Mouse (Mus musculus): ENCODE measurements around the gene Inpp5b. TPM values are rescaled to one million over a fixed set of nuclear protein-coding genes. Genes with fewer than 3 reads are reported as not detected.

Gene Inpp5b
- total and polyA plus RNA-seq, 2 experiments from 2014 or later: 14.3 to 20.5 TPM

GRCm38 (mm10) chr4:124699791-124700190 lies 41.9 kb upstream of the Inpp5b start:
- 10% methylated on average over 6 of the region's 6 CpGs for WGBS

DNA sequence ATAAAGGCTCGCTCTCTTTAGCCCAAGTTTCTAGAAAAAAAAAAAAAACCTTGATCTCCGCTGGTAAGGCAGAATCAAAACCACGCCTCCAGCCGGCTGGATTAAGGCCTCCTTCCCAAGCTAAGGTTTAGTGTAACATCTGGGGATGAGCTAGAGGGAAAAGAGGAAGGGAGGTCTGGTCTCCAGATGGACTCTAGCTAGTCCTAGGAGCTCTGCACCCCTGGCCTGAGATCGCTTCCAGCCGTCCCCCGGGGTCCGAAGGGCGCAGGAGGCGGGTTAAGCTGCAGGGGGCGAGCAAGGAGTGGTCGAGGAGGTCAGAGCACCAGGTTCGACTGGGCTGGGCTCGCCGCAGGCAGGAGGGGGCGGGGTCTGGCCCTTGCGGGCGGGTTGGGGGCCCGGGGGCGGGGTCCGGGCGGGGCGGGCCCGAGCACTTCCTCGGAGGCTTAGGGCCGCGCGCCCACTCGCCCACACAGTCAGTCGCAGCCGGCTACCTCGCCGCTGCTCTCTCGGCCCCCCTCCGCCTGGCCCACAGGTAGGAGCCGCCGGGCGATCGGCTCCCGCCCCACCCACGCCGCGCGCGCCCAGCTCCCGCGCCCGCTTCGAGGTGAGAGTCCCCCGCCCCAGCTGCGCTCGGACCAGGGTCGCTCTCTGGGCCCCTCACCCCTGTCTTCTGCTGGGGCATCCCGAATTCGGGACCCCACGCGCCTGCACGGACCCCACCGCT lies 41.2 kb upstream of the Inpp5b start, which contains the start of gene Fhl3:
Gene Fhl3 (plus strand): TSS at position 454 of the 724 bp plus-strand sequence.
- H3K4me3 ChIP-seq (ENCODE audit: low read depth, low read length): peak within 1 kb of the TSS; percentile 61
- DNase-seq (ENCODE audit: low spot score): no peak
- H3K4me2 ChIP-seq (ENCODE audit: low read depth, low read length, poor library complexity, severe bottlenecking): peak within 1 kb of the TSS; percentile 100
- H3K9ac ChIP-seq (replicated peaks; ENCODE audit: low read length, poor library complexity, severe bottlenecking): peak within 1 kb of the TSS; percentile 60
- H3K9me3 ChIP-seq (ENCODE audit: low read length): no peaks in the 10 kb centered on the region
- ATAC-seq (ENCODE audit: low FRiP score): peak; percentile 32; the same call in 1 of the 2 replicates
- H3K27me3 ChIP-seq (ENCODE audit: insufficient read depth, low read length): no peaks in the 10 kb centered on the region
- 0 out of 2 replicates have a peak, but pooled peaks have one; percentile 3 for TF ChIP-seq CTCF (IDR thresholded peaks at IDR 0.05)
- WGBS: under 1% methylated on average over 52 of the region's 59 CpGs
- no peaks in the 10 kb centered on the region for H3K36me3 ChIP-seq (ENCODE audit: insufficient read depth, low read length)
- peaks cover 4% of the 10 kb centered on the region; the same call in 1 of the 2 replicates for H3K4me1 ChIP-seq (ENCODE audit: insufficient read depth, low read length)
- no peak within 1 kb of the TSS for H3K27ac ChIP-seq (ENCODE audit: low read depth, low read length)

More at GRCm38 (mm10) chr4:124699791-124700190, 41.9 kb upstream of the Inpp5b start:
- peak overlapping the region; percentile 61; the same call in 1 of the 2 replicates for H3K4me3 ChIP-seq (ENCODE audit: low read depth, low read length)
- peaks cover 4% of the 10 kb centered on the region; the same call in 1 of the 2 replicates for H3K4me1 ChIP-seq (ENCODE audit: insufficient read depth, low read length)
- H3K27ac ChIP-seq (ENCODE audit: low read depth, low read length): no peak overlapping the region
- DNase-seq (ENCODE audit: low spot score) (no peak), ATAC-seq (ENCODE audit: low FRiP score) (no peak)
- no peak overlapping the region for H3K9ac ChIP-seq (replicated peaks; ENCODE audit: low read length, poor library complexity, severe bottlenecking)
- peaks cover 4% of the 10 kb centered on the region; the same call in 1 of the 2 replicates for H3K27me3 ChIP-seq (ENCODE audit: insufficient read depth, low read length)
- H3K4me2 ChIP-seq (ENCODE audit: low read depth, low read length, poor library complexity, severe bottlenecking): peak overlapping the region; percentile 100; the same call in 1 of the 2 replicates
- no peaks in the 10 kb centered on the region for H3K9me3 ChIP-seq (ENCODE audit: low read length)
- TF ChIP-seq CTCF (IDR thresholded peaks at IDR 0.05): no peak
- H3K36me3 ChIP-seq (ENCODE audit: insufficient read depth, low read length): no peaks in the 10 kb centered on the region

GRCm38 (mm10) chr4:124701052-124701845 lies 40.4 kb upstream of the Inpp5b start:
- ATAC-seq (ENCODE audit: low FRiP score): peak; percentile 29; the same call in 1 of the 2 replicates
- H3K9me3 ChIP-seq (ENCODE audit: low read length): no peaks in the 10 kb centered on the region
- H3K9ac ChIP-seq (replicated peaks; ENCODE audit: low read length, poor library complexity, severe bottlenecking): peak overlapping the region; percentile 60
- H3K4me2 ChIP-seq (ENCODE audit: low read depth, low read length, poor library complexity, severe bottlenecking): peak overlapping the region; percentile 100
- H3K36me3 ChIP-seq (ENCODE audit: insufficient read depth, low read length): no peaks in the 10 kb centered on the region
- H3K27ac ChIP-seq (ENCODE audit: low read depth, low read length): no peak overlapping the region
- WGBS: 3% methylated on average over 22 of the region's 22 CpGs
- peak; percentile 46 for DNase-seq (ENCODE audit: low spot score)
- no peaks in the 10 kb centered on the region for H3K27me3 ChIP-seq (ENCODE audit: insufficient read depth, low read length)
- peaks cover 4% of the 10 kb centered on the region; the same call in 1 of the 2 replicates for H3K4me1 ChIP-seq (ENCODE audit: insufficient read depth, low read length)
- peak overlapping the region; percentile 61 for H3K4me3 ChIP-seq (ENCODE audit: low read depth, low read length)
- no peak for TF ChIP-seq CTCF (IDR thresholded peaks at IDR 0.05)

GRCm38 (mm10) chr4:124701916-124702315 lies 39.7 kb upstream of the Inpp5b start:
- no peak for ATAC-seq (ENCODE audit: low FRiP score)
- Histone ChIP-seq H3K9ac (replicated peaks; ENCODE audit: low read length, poor library complexity, severe bottlenecking) (no peak overlapping the region), H3K4me3 (ENCODE audit: low read depth, low read length) (no peak overlapping the region), H3K36me3 (ENCODE audit: insufficient read depth, low read length) (no peaks in the 10 kb centered on the region), H3K27me3 (ENCODE audit: insufficient read depth, low read length) (no peaks in the 10 kb centered on the region), H3K4me2 (ENCODE audit: low read depth, low read length, poor library complexity, severe bottlenecking) (peak overlapping the region; percentile 100), H3K9me3 (ENCODE audit: low read length) (no peaks in the 10 kb centered on the region), H3K4me1 (ENCODE audit: insufficient read depth, low read length) (peaks cover 4% of the 10 kb centered on the region; the same call in 1 of the 2 replicates), H3K27ac (ENCODE audit: low read depth, low read length) (no peak overlapping the region)
- WGBS: 45% methylated on average over 5 of the region's 5 CpGs
- no peak for TF ChIP-seq CTCF (IDR thresholded peaks at IDR 0.05)
- peak; percentile 78 for DNase-seq (ENCODE audit: low spot score)

GRCm38 (mm10) chr4:124703406-124703805 lies 38.2 kb upstream of the Inpp5b start:
- ATAC-seq (ENCODE audit: low FRiP score) (no peak), DNase-seq (ENCODE audit: low spot score) (no peak)
- no peak overlapping the region for H3K27ac ChIP-seq (ENCODE audit: low read depth, low read length)
- no peak overlapping the region for H3K9ac ChIP-seq (replicated peaks; ENCODE audit: low read length, poor library complexity, severe bottlenecking)
- no peak for TF ChIP-seq CTCF (IDR thresholded peaks at IDR 0.05)
- H3K4me2 ChIP-seq (ENCODE audit: low read depth, low read length, poor library complexity, severe bottlenecking): no peak overlapping the region
- H3K4me3 ChIP-seq (ENCODE audit: low read depth, low read length): no peak overlapping the region
- H3K36me3 ChIP-seq (ENCODE audit: insufficient read depth, low read length): no peaks in the 10 kb centered on the region
- H3K9me3 ChIP-seq (ENCODE audit: low read length): no peaks in the 10 kb centered on the region
- peaks cover 4% of the 10 kb centered on the region; the same call in 1 of the 2 replicates for H3K4me1 ChIP-seq (ENCODE audit: insufficient read depth, low read length)
- no peaks in the 10 kb centered on the region for H3K27me3 ChIP-seq (ENCODE audit: insufficient read depth, low read length)
- WGBS: 53% methylated on average over 2 of the region's 2 CpGs

Data from midbrain, postnatal 0 days (tissue).